ENCODE assay signal across 8 mouse cellular contexts in genomic region chr19:10413701-10414242, GRCm38 (mm10). TPM values are rescaled to one million over a fixed set of nuclear protein-coding genes. Genes with fewer than 3 reads are reported as not detected.
DNase-seq lines count a peak whose midpoint lies in the region; ATAC-seq lines count a peak whose summit lies in the region.

No protein-coding gene starts in this region.

- H3K4me2 ChIP-seq in hindbrain, embryonic 16.5 days (ENCODE audit: low read length): peak overlapping the region; percentile 59
- peak overlapping the region; percentile 58 for H3K4me2 ChIP-seq in midbrain, embryonic 12.5 days (replicated peaks)

- peaks cover 30% of the 10 kb centered on the region for H3K4me1 ChIP-seq in heart, embryonic 10.5 days
- H3K4me1 ChIP-seq in hindbrain, embryonic 16.5 days (ENCODE audit: control insufficient read depth, insufficient read depth, low read depth, low read length): peaks cover 20% of the 10 kb centered on the region
- H3K4me1 ChIP-seq in midbrain, embryonic 12.5 days: peaks cover 43% of the 10 kb centered on the region

- no peak for DNase-seq in heart, embryonic 10.5 days (ENCODE audit: low spot score)
- no peak for DNase-seq in heart, adult 9 months (ENCODE audit: low spot score in 2 of 2)
- DNase-seq in embryo, embryonic 10 days (ENCODE audit: low spot score): peak; percentile 92
- DNase-seq in frontal cortex, postnatal 14 days (ENCODE audit: low spot score in 2 of 2): no peak
- DNase-seq in testis, postnatal 14 days (ENCODE audit: low spot score): no peak
- DNase-seq in ovary, adult 18-20 months (ENCODE audit: low spot score): no peak

- peak overlapping the region; percentile 48 for H3K4me3 ChIP-seq in heart, embryonic 10.5 days
- H3K4me3 ChIP-seq in hindbrain, embryonic 16.5 days (ENCODE audit: low read length): peak overlapping the region; percentile 29
- peak overlapping the region; percentile 34 for H3K4me3 ChIP-seq in midbrain, embryonic 12.5 days

- no peaks in the 10 kb centered on the region for H3K36me3 ChIP-seq in heart, embryonic 10.5 days
- H3K36me3 ChIP-seq in hindbrain, embryonic 16.5 days (ENCODE audit: control insufficient read depth, insufficient read depth, low read length): peaks cover 5% of the 10 kb centered on the region; the same call in 1 of the 2 replicates
- no peaks in the 10 kb centered on the region for H3K36me3 ChIP-seq in midbrain, embryonic 12.5 days

- H3K9me3 ChIP-seq in heart, embryonic 10.5 days: no peaks in the 10 kb centered on the region
- no peaks in the 10 kb centered on the region for H3K9me3 ChIP-seq in hindbrain, embryonic 16.5 days (ENCODE audit: control insufficient read depth, low read length)
- H3K9me3 ChIP-seq in midbrain, embryonic 12.5 days: no peaks in the 10 kb centered on the region

- H3K27me3 ChIP-seq in heart, embryonic 10.5 days (ENCODE audit: insufficient read depth, poor library complexity, severe bottlenecking): peaks cover 75% of the 10 kb centered on the region
- no peaks in the 10 kb centered on the region for H3K27me3 ChIP-seq in hindbrain, embryonic 16.5 days (replicated peaks; ENCODE audit: control insufficient read depth, insufficient read depth, low read length)
- H3K27me3 ChIP-seq in midbrain, embryonic 12.5 days: peaks cover 11% of the 10 kb centered on the region; the same call in 1 of the 2 replicates

- H3K27ac ChIP-seq in heart, embryonic 10.5 days: no peak overlapping the region
- no peak overlapping the region for H3K27ac ChIP-seq in hindbrain, embryonic 16.5 days (ENCODE audit: low read depth, low read length)
- peak overlapping the region; percentile 57 for H3K27ac ChIP-seq in midbrain, embryonic 12.5 days (replicated peaks)

- H3K9ac ChIP-seq in hindbrain, embryonic 16.5 days (ENCODE audit: low read depth, low read length): peak overlapping the region; percentile 31; the same call in 1 of the 2 replicates
- H3K9ac ChIP-seq in midbrain, embryonic 12.5 days (replicated peaks): peak overlapping the region; percentile 39; the same call in 1 of the 2 replicates

- WGBS in heart, embryonic 10.5 days: under 1% methylated on average over 18 of the region's 19 CpGs
- WGBS in hindbrain, embryonic 16.5 days: 1% methylated on average over 17 of the region's 19 CpGs
- WGBS in midbrain, embryonic 12.5 days: 2% methylated on average over 19 of the region's 19 CpGs

- peak; percentile 79 for ATAC-seq in hindbrain, embryonic 16.5 days
- ATAC-seq in midbrain, embryonic 12.5 days (ENCODE audit: low FRiP score, low read depth): peak; percentile 81

RNA-seq across cellular contexts. Expression of gene Syt7, which starts 24.9 kb away (rescaled TPM):
- 0.16 and 0.35 TPM in 2 replicates for polyA plus RNA-seq in heart, embryonic 10.5 days (2016; fragmentation: Nextera tagmentation; extraction: Ambion mirVana)
- 8.8 and 10.3 TPM in 2 replicates for polyA plus RNA-seq in hindbrain, embryonic 16.5 days (2015; fragmentation: Nextera tagmentation; extraction: Ambion mirVana)
- 3.9 and 4.4 TPM in 2 replicates for polyA plus RNA-seq in midbrain, embryonic 12.5 days (2016; fragmentation: Nextera tagmentation; extraction: Ambion mirVana)

RNA-seq across cellular contexts. Expression of gene Lrrc10b, which starts 43.5 kb away (rescaled TPM):
- 0.06 and 0.18 TPM in 2 replicates for polyA plus RNA-seq in heart, embryonic 10.5 days (2016; fragmentation: Nextera tagmentation; extraction: Ambion mirVana)
- 0.97 and 1.3 TPM in 2 replicates for polyA plus RNA-seq in hindbrain, embryonic 16.5 days (2015; fragmentation: Nextera tagmentation; extraction: Ambion mirVana)
- polyA plus RNA-seq in midbrain, embryonic 12.5 days (2016; fragmentation: Nextera tagmentation; extraction: Ambion mirVana): 0.36 and 1.2 TPM in 2 replicates
